Mouse (Mus musculus) erythroid progenitor cell, adult 5-6 weeks (primary cell): ENCODE results near the gene Abca6. TPM values are rescaled to one million over a fixed set of nuclear protein-coding genes. Genes with fewer than 3 reads are reported as not detected.
A peak's percentile ranks its signal among the peaks of the same experiment; 100 is the strongest.

ENCODE experiments used
- ATAC-seq: replicated peaks from 2 replicates; pipeline ENCODE4 v1.8.0; 2016; ENCODE audit warnings: moderate number of reproducible peaks, mild to moderate bottlenecking, moderate TSS enrichment, inconsistent platforms; ENCODE audit not compliant: poor library complexity, low FRiP score, severe bottlenecking
- total RNA-seq, 2 experiments: library from RNA; stranded (forward) in 1 of 2; stranded (reverse) in 1 of 2; fragments of 150-400 nt in 1 of 2; fragments of 186-747, 209-891 nt in 1 of 2; gene quantifications; 2 replicates each; pipeline versions ENCODE4 v1.2.3 to v1.2.4; 2015 to 2017; ENCODE audit warnings: low replicate concordance in 2 of 2

Gene Abca6
- total RNA-seq (2015; ENCODE audit: low replicate concordance) (2.2 TPM in 1 of 2 replicates, not detected in the other), total RNA-seq (2017; ENCODE audit: low replicate concordance) (0.38 TPM in 1 of 2 replicates, not detected in the other)

GRCm38 (mm10) chr11:110251534-110251933 lies at the start of gene Abca6:
Gene Abca6 (minus strand): TSS chr11:110251776.
- no peak for ATAC-seq

GRCm38 (mm10) chr11:110297917-110298533 lies 46.4 kb upstream of the Abca6 start:
- ATAC-seq = no peak

GRCm38 (mm10) chr11:110290586-110290985 lies 39.0 kb upstream of the Abca6 start:
- ATAC-seq = no peak

GRCm38 (mm10) chr11:110288423-110288822 lies 36.8 kb upstream of the Abca6 start:
- ATAC-seq = no peak

GRCm38 (mm10) chr11:110287694-110288093 lies 36.1 kb upstream of the Abca6 start:
- ATAC-seq = no peak

GRCm38 (mm10) chr11:110286331-110286730 lies 34.8 kb upstream of the Abca6 start:
- ATAC-seq = no peak

GRCm38 (mm10) chr11:110284849-110285248 lies 33.3 kb upstream of the Abca6 start:
- peak; percentile 77 for ATAC-seq

GRCm38 (mm10) chr11:110284185-110284787 lies 32.7 kb upstream of the Abca6 start:
- peak; percentile 81 for ATAC-seq

GRCm38 (mm10) chr11:110274794-110275193 lies 23.2 kb upstream of the Abca6 start:
- ATAC-seq = no peak

- no peak for ATAC-seq
Observed at GRCm38 (mm10) chr11:110271745-110272144, 20.2 kb upstream of the Abca6 start.

GRCm38 (mm10) chr11:110268244-110268844 lies 16.8 kb upstream of the Abca6 start:
- ATAC-seq = peak; percentile 83

GRCm38 (mm10) chr11:110267232-110267631 lies 15.7 kb upstream of the Abca6 start:
- ATAC-seq = 0 out of 2 replicates have a peak, but pooled peaks have one; percentile 3

- no peak for ATAC-seq
Observed at GRCm38 (mm10) chr11:110266757-110267156, 15.2 kb upstream of the Abca6 start.

GRCm38 (mm10) chr11:110261867-110262266 lies 10.3 kb upstream of the Abca6 start:
- ATAC-seq = no peak

- no peak for ATAC-seq
Observed at GRCm38 (mm10) chr11:110257911-110258310, 6.3 kb upstream of the Abca6 start.

- no peak for ATAC-seq
Observed at GRCm38 (mm10) chr11:110257061-110257460, 5.5 kb upstream of the Abca6 start.

- no peak for ATAC-seq
Observed at GRCm38 (mm10) chr11:110252256-110252655, 680 bp upstream of the Abca6 start.

- ATAC-seq = no peak
Observed at GRCm38 (mm10) chr11:110244730-110245129, 6.8 kb downstream of the Abca6 start.

GRCm38 (mm10) chr11:110237466-110237865 lies 14.1 kb downstream of the Abca6 start:
- no peak for ATAC-seq

GRCm38 (mm10) chr11:110232975-110233374 lies 18.6 kb downstream of the Abca6 start:
- no peak for ATAC-seq

- ATAC-seq = no peak
Observed at GRCm38 (mm10) chr11:110217118-110217517, 34.5 kb downstream of the Abca6 start.
